Mouse (Mus musculus): ENCODE results near the gene Arsg. TPM values are rescaled to one million over a fixed set of nuclear protein-coding genes. Genes with fewer than 3 reads are reported as not detected.

Gene Arsg
- polyA plus RNA-seq, 1 experiment = 5.1 TPM

GRCm38 (mm10) chr11:109466987-109467386, 6.2 kb upstream of the Arsg start:
- Histone ChIP-seq H3K27me3 (ENCODE audit: control insufficient read depth, insufficient read depth, low read length) (no peaks in the 10 kb centered on the region), H3K4me3 (ENCODE audit: extremely low read depth, insufficient read depth, insufficient read length) (no peak overlapping the region), H3K36me3 (ENCODE audit: control insufficient read depth, insufficient read depth, low read length) (peaks cover 10% of the 10 kb centered on the region), H3K27ac (ENCODE audit: insufficient read depth, low read length) (no peak overlapping the region), H3K4me1 (ENCODE audit: control insufficient read depth, insufficient read depth, insufficient read length) (peaks cover 13% of the 10 kb centered on the region; the same call in 1 of the 2 replicates)
- no peak for DNase-seq (ENCODE audit: low read depth in 1 of 2, low spot score in 2 of 2)
- WGBS = 89% methylated on average over 8 of the region's 8 CpGs
- no peak for TF ChIP-seq CTCF (IDR thresholded peaks at IDR 0.05; ENCODE audit: extremely low read depth, insufficient read depth, insufficient read length, insufficient replicate concordance)
- no peak for TF ChIP-seq POLR2A (IDR thresholded peaks at IDR 0.05; ENCODE audit: low read depth, low read length)

DNA sequence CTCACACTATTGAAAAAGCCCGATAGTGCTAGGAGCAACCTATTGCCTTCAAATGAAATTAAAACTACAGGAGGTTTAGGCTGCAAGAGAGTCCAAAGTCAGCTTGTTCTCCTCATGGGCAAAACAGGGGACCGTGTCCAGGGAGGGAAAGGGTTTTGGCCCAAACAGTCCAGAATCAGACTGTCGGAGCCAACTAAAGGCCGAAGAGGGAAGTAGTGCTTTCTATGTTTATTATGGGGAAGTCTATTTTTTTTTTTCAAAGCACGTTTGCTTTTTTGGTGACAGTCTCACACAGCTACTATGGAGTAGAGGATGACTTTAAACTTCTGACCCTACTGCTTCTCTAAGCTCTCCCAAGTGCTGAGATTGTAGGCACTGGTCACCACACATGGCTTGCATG, 5.0 kb upstream of the Arsg start:
- Histone ChIP-seq H3K36me3 (ENCODE audit: control insufficient read depth, insufficient read depth, low read length) (0 out of 2 replicates have a peak, but pooled peaks cover 3% of the 10 kb centered on the region), H3K27me3 (ENCODE audit: control insufficient read depth, insufficient read depth, low read length) (no peaks in the 10 kb centered on the region), H3K4me1 (ENCODE audit: control insufficient read depth, insufficient read depth, insufficient read length) (peaks cover 13% of the 10 kb centered on the region; the same call in 1 of the 2 replicates), H3K27ac (ENCODE audit: insufficient read depth, low read length) (no peak overlapping the region; the same call in 1 of the 2 replicates), H3K4me3 (ENCODE audit: extremely low read depth, insufficient read depth, insufficient read length) (no peak overlapping the region)
- DNase-seq (ENCODE audit: low read depth in 1 of 2, low spot score in 2 of 2) = no peak
- WGBS = 35% methylated on average over 5 of the region's 5 CpGs
- TF ChIP-seq CTCF (IDR thresholded peaks at IDR 0.05; ENCODE audit: extremely low read depth, insufficient read depth, insufficient read length, insufficient replicate concordance) (no peak), POLR2A (IDR thresholded peaks at IDR 0.05; ENCODE audit: low read depth, low read length) (no peak)

- DNase-seq (ENCODE audit: low read depth in 1 of 2, low spot score in 2 of 2) = peak in 1 of 2 experiments; percentile 35
Observed at GRCm38 (mm10) chr11:109470170-109470569, 3.0 kb upstream of the Arsg start.

DNA sequence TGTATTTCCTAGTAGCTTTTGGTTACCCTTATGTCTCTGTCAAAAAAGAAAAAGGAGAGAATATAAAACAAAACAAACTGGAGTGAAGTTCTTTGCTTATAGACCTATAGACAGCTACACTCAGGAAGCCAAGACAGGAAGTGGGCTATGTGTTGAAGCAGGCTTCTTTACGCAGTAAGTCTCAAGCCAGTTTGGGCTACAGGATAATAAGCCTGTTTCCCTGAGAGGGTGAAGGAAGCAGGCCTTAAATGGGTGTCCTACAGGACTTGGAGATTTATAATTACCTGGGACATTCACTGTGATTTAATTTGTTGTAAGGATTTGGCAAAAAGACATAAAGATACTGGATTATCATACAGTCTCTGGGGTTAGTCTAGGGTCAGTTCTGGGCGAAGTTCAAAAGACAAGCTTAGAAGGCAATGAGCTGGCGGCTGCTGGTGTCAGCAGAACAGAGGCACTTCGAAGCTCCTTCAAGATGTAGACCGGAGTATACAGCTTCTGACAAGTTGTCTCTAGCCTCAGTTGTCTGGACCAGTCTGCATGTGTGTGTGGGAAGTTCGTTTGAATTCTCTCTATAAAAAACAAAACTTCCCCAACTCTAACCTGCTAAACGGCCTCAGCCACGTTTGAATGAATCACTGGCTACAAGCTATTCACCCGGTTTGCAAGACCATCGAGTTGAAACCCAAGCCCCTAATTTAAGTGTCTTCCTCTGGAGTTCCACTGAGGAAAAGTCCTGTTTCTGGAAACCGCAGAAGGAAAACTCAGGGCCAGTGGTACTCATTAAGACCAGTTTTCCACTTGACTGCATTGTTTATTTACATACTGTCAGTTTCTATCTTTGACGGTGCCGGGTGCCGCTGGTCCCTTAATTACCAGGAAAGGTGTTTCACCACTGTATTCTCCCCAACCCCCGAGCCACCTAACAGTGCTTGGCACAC, 2.0 kb upstream of the Arsg start:
- Histone ChIP-seq H3K4me1 (ENCODE audit: control insufficient read depth, insufficient read depth, insufficient read length) (peaks cover 13% of the 10 kb centered on the region; the same call in 1 of the 2 replicates), H3K27ac (ENCODE audit: insufficient read depth, low read length) (peak overlapping the region; percentile 80), H3K27me3 (ENCODE audit: control insufficient read depth, insufficient read depth, low read length) (no peaks in the 10 kb centered on the region), H3K36me3 (ENCODE audit: control insufficient read depth, insufficient read depth, low read length) (0 out of 2 replicates have a peak, but pooled peaks cover 1% of the 10 kb centered on the region), H3K4me3 (ENCODE audit: extremely low read depth, insufficient read depth, insufficient read length) (peak overlapping the region; percentile 68)
- WGBS = 14% methylated on average over 15 of the region's 15 CpGs
- TF ChIP-seq POLR2A (IDR thresholded peaks at IDR 0.05; ENCODE audit: low read depth, low read length) (no peak), CTCF (IDR thresholded peaks at IDR 0.05; ENCODE audit: extremely low read depth, insufficient read depth, insufficient read length, insufficient replicate concordance) (no peak)
- peak in 1 of 2 experiments; percentile 28 for DNase-seq (ENCODE audit: low read depth in 1 of 2, low spot score in 2 of 2)

More at GRCm38 (mm10) chr11:109470170-109470569, 3.0 kb upstream of the Arsg start:
- H3K4me1 ChIP-seq (ENCODE audit: control insufficient read depth, insufficient read depth, insufficient read length) = peaks cover 13% of the 10 kb centered on the region; the same call in 1 of the 2 replicates
- H3K27me3 ChIP-seq (ENCODE audit: control insufficient read depth, insufficient read depth, low read length) = no peaks in the 10 kb centered on the region
- H3K36me3 ChIP-seq (ENCODE audit: control insufficient read depth, insufficient read depth, low read length) = 0 out of 2 replicates have a peak, but pooled peaks cover 1% of the 10 kb centered on the region
- TF ChIP-seq POLR2A (IDR thresholded peaks at IDR 0.05; ENCODE audit: low read depth, low read length) (no peak), CTCF (IDR thresholded peaks at IDR 0.05; ENCODE audit: extremely low read depth, insufficient read depth, insufficient read length, insufficient replicate concordance) (no peak)
- 23% methylated on average over 9 of the region's 9 CpGs for WGBS
- H3K4me3 ChIP-seq (ENCODE audit: extremely low read depth, insufficient read depth, insufficient read length) = no peak overlapping the region; the same call in none of the 2 replicates
- H3K27ac ChIP-seq (ENCODE audit: insufficient read depth, low read length) = peak overlapping the region; percentile 62

- Histone ChIP-seq H3K4me1 (ENCODE audit: control insufficient read depth, insufficient read depth, insufficient read length) (peaks cover 13% of the 10 kb centered on the region; the same call in 1 of the 2 replicates), H3K27ac (ENCODE audit: insufficient read depth, low read length) (peak overlapping the region; percentile 80)
Observed at GRCm38 (mm10) chr11:109472171-109472691, 943 bp upstream of the Arsg start.

GRCm38 (mm10) chr11:109472821-109473170, 378 bp upstream of the Arsg start:
- WGBS = 0% methylated on average over 13 of the region's 13 CpGs
- H3K4me1 ChIP-seq (ENCODE audit: control insufficient read depth, insufficient read depth, insufficient read length) = peaks cover 13% of the 10 kb centered on the region; the same call in 1 of the 2 replicates

More at GRCm38 (mm10) chr11:109472171-109472691, 943 bp upstream of the Arsg start:
- Histone ChIP-seq H3K36me3 (ENCODE audit: control insufficient read depth, insufficient read depth, low read length) (no peaks in the 10 kb centered on the region), H3K27me3 (ENCODE audit: control insufficient read depth, insufficient read depth, low read length) (no peaks in the 10 kb centered on the region), H3K4me3 (ENCODE audit: extremely low read depth, insufficient read depth, insufficient read length) (peak overlapping the region; percentile 68)
- DNase-seq (ENCODE audit: low read depth in 1 of 2, low spot score in 2 of 2) = peak in 1 of 2 experiments; percentile 34
- under 1% methylated on average over 33 of the region's 33 CpGs for WGBS
- TF ChIP-seq CTCF (IDR thresholded peaks at IDR 0.05; ENCODE audit: extremely low read depth, insufficient read depth, insufficient read length, insufficient replicate concordance) = no peak
- TF ChIP-seq POLR2A (IDR thresholded peaks at IDR 0.05; ENCODE audit: low read depth, low read length) = no peak

More at GRCm38 (mm10) chr11:109472821-109473170, 378 bp upstream of the Arsg start:
- Histone ChIP-seq H3K27me3 (ENCODE audit: control insufficient read depth, insufficient read depth, low read length) (no peaks in the 10 kb centered on the region), H3K27ac (ENCODE audit: insufficient read depth, low read length) (peak overlapping the region; percentile 80), H3K36me3 (ENCODE audit: control insufficient read depth, insufficient read depth, low read length) (no peaks in the 10 kb centered on the region), H3K4me3 (ENCODE audit: extremely low read depth, insufficient read depth, insufficient read length) (peak overlapping the region; percentile 73)
- no peak for DNase-seq (ENCODE audit: low read depth in 1 of 2, low spot score in 2 of 2)
- TF ChIP-seq CTCF (IDR thresholded peaks at IDR 0.05; ENCODE audit: extremely low read depth, insufficient read depth, insufficient read length, insufficient replicate concordance) = no peak
- no peak for TF ChIP-seq POLR2A (IDR thresholded peaks at IDR 0.05; ENCODE audit: low read depth, low read length)

Measured in spleen, adult 2 months (tissue).